Mouse (Mus musculus): Measurements from ENCODE around the gene Tsen2. TPM values are rescaled to one million over a fixed set of nuclear protein-coding genes. Genes with fewer than 3 reads are reported as not detected.

Gene Tsen2
- 10 to 100 TPM; 18.1 to 22.9 TPM for total RNA-seq (2021)
- long read RNA-seq, experiment 1, transcript Tsen2-201 (12 exons, 2,106 nt) = major isoform, 17 of 35 reads
- long read RNA-seq, experiment 1, partial matches to known transcripts = 8 of 35 reads
- long read RNA-seq, experiment 1, other reads (novel, unspliced or antisense) = 10 of 35 reads
- long read RNA-seq, experiment 2, transcript Tsen2-201 (12 exons, 2,106 nt) = major isoform, 31 of 60 reads
- long read RNA-seq, experiment 2, partial matches to known transcripts = 18 of 60 reads
- long read RNA-seq, experiment 2, other reads (novel, unspliced or antisense) = 11 of 60 reads

DNA sequence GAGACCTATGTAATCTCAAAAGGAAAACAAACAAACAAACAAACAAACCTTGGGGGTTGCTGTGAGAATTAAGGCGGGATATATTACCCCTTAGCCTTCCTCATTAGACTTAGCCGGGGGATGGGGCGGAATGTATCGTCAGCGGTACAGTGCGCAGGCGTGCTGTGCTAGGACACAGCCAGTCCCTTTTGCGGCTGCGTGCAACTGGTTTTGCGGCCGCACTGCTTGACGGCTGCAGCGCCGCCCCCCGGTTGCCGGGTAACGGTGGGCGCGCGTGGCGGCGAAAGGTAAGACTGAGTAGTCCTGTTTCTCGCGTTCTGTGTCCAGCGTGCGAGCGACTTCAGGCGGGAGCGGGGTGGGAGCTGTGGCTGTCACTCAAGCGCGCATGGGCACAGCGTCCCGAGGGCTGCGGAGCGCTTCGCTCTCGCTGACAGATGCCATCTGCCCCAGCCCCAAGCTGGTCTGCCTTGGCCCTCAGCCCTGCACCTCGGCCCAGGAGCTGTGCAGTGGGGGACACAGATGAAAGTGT lies at the start of gene Tsen2:
Gene Tsen2 (plus strand): TSS at position 223 of the 529 bp plus-strand sequence.
- peak; percentile 97 to 98 for DNase-seq (ENCODE audit: low spot score in 2 of 2)

DNA sequence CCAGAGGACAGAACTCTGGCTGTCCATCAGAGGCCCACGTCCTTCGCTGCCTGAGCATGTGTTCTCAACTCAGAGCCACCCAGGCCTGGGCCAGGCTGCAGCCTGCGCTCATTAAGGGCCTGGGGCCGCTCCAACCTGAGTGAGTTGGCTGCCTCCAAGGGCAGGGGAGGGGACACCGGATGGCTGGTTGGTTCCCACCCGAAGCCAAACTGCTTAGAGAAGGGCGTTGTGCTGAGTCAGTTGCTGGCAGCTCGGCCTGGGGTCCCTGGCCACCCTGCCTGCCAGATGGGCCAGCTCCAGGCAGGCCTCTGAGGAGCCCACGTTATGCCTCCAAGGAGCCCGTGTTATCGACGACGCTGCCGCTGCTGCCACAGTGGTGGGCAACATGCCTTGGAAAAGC lies 44.9 kb upstream of the Tsen2 start:
- peak; percentile 57 to 80 for DNase-seq (ENCODE audit: low spot score in 2 of 2)

DNA sequence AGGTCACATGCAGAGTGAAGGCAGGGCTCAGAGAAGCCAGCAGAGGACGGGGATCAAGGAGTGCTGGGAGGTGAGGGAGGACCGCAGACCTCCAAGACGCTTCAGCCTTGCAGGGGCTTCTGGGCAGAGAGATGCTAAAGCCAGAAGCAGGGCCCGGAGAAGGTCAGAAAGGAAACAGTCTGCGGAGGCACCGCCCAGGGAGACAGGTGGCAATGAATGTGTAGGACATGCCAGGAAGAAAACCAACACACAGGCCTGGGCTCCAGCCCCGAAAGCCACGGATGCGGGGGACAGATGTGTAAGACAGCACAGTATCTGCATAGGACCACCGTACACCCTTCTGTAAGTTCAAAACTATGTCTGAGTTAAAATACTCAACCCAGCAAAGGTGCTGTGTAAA lies 44.2 kb upstream of the Tsen2 start:
- DNase-seq (ENCODE audit: low spot score in 2 of 2) = no peak

GRCm38 (mm10) chr6:115501131-115501530 lies 43.3 kb upstream of the Tsen2 start:
- no peak for DNase-seq (ENCODE audit: low spot score in 2 of 2)

GRCm38 (mm10) chr6:115503038-115503437 lies 41.4 kb upstream of the Tsen2 start:
- DNase-seq (ENCODE audit: low spot score in 2 of 2) = no peak

DNA sequence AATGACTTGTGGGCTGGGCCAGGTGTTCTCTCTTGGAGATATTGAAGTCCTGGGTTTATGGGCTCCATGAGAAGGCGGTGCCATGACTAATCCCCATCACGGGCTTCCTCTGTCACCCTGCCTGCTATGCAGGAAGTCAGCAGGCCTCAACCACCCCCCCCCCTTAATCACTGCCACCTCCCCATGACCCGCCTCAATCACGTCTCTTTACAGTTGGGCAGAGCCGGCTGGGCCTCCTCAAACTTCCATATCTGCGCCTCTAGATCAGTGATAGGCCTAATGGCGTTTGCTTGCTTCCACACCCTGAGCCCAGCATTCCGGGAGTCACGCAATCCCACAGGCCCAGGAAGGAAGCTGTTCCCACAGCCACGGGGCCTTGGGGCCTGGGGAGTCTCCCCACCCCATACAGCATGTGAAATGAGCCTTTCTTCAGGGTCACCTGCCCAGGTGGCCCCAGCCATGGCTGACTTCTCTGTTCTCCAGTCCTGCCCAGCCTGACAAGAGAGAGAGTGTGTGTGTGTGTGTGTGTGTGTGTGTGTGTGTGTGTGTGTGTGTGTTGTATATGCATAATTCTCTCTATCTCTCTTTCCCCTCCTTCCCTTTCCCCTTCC lies 40.8 kb upstream of the Tsen2 start:
- no peak for DNase-seq (ENCODE audit: low spot score in 2 of 2)

DNA sequence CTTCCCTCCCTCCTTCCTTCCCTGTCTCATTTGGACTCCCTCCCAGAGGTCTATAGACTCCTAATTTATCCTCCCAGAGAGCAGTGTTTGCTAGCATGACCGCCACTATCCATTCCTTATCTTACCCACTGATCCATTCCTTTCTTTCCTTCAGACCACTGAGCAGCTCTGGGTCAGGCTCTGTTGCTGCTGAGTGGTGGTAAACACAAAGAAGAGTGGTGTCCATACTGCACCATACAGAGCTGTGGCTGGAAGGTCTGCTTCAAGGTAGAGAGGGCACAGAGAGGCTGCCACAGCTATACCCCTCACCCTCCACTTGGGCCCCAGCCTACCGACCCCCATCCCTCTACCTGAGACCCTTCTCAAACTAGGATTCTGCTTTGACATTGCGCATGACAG lies 40.3 kb upstream of the Tsen2 start:
- no peak for DNase-seq (ENCODE audit: low spot score in 2 of 2)

DNA sequence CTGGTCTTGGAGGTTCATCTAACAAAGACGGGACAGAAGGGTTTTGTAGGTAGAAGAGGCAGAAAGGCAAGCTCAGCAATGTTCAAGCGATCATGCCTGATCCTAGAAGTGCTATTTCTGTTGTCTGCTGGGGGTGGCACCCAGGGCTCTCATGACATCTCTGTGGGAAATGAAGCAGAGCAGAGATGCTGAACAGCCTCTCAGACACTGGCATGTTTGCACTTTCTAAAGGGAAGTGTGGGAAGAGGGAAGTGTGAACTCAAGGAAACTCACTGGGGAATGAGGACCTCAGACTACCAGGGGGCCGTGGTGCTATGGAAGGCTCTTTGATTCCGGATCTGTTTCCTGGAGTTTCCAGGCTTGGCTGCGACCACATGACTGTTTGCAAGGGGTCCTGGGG lies 39.5 kb upstream of the Tsen2 start:
- no peak for DNase-seq (ENCODE audit: low spot score in 2 of 2)

GRCm38 (mm10) chr6:115506425-115506824 lies 38.0 kb upstream of the Tsen2 start:
- no peak for DNase-seq (ENCODE audit: low spot score in 2 of 2)

- DNase-seq (ENCODE audit: low spot score in 2 of 2) = no peak
Observed at GRCm38 (mm10) chr6:115511447-115511846, 33.0 kb upstream of the Tsen2 start.

GRCm38 (mm10) chr6:115513207-115513606 lies 31.3 kb upstream of the Tsen2 start:
- no peak for DNase-seq (ENCODE audit: low spot score in 2 of 2)

- peak; percentile 35 to 50 for DNase-seq (ENCODE audit: low spot score in 2 of 2)
Observed at GRCm38 (mm10) chr6:115517904-115518303, 26.6 kb upstream of the Tsen2 start.

GRCm38 (mm10) chr6:115518352-115518751 lies 26.1 kb upstream of the Tsen2 start:
- DNase-seq (ENCODE audit: low spot score in 2 of 2) = no peak

- no peak for DNase-seq (ENCODE audit: low spot score in 2 of 2)
Observed at GRCm38 (mm10) chr6:115519275-115519699, 25.2 kb upstream of the Tsen2 start.

DNA sequence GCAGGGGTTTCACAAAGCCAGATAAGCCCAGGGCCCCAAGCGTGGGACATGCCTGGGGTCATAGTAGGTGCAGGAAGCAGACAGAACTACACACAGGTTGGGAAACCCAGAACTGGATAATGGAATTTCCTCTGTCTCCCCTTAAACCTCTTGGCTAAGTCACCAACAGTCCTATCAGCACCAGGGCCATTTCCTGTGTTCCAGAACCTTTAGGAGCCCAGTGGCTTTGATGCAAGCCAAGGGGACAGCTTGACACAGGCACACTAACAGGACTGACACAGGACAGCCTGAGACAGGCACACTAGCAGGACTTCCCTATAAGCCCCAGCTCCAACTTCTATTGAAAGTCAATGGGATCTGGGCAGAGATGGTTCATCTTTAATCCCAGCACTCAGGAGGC lies 22.5 kb upstream of the Tsen2 start:
- no peak for DNase-seq (ENCODE audit: low spot score in 2 of 2)

GRCm38 (mm10) chr6:115522691-115523146 lies 21.7 kb upstream of the Tsen2 start:
- no peak for DNase-seq (ENCODE audit: low spot score in 2 of 2)

GRCm38 (mm10) chr6:115523201-115523600 lies 21.3 kb upstream of the Tsen2 start:
- DNase-seq (ENCODE audit: low spot score in 2 of 2) = peak in 1 of 2 experiments; percentile 44

GRCm38 (mm10) chr6:115524449-115524990 lies 19.9 kb upstream of the Tsen2 start:
- no peak for DNase-seq (ENCODE audit: low spot score in 2 of 2)

- no peak for DNase-seq (ENCODE audit: low spot score in 2 of 2)
Observed at GRCm38 (mm10) chr6:115527418-115527817, 17.0 kb upstream of the Tsen2 start.

GRCm38 (mm10) chr6:115528372-115528771 lies 16.1 kb upstream of the Tsen2 start:
- no peak for DNase-seq (ENCODE audit: low spot score in 2 of 2)

DNA sequence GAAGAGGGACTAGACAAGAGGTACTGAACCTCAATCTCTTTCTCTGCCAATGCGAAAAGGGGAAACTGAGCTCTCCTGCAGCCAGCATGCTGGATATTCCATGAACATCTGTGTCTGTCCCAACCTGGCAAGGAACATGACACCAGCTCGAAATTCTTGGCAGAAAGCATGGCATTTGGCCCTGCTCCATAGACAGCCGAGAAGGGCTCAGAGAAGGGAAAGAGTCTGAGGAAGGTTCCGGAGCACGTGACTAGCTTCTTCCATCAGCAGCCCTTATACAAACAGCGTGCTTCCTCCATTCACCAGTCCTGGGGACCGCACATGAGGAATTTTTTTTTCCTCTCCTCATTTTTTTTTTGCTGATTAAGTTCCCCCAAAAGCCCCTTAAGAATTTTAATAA lies 9.8 kb upstream of the Tsen2 start:
- DNase-seq (ENCODE audit: low spot score in 2 of 2) = no peak

- DNase-seq (ENCODE audit: low spot score in 2 of 2) = no peak
Observed at GRCm38 (mm10) chr6:115536169-115536568, 8.3 kb upstream of the Tsen2 start.
